Mouse (Mus musculus): ENCODE results near the gene Ifnl3.
"Not testable (repeated sequence)": the region's sequence is repeated elsewhere in the genome, so short reads cannot be mapped to it uniquely, and the experiment has no call there.

Gene Ifnl3

DNA sequence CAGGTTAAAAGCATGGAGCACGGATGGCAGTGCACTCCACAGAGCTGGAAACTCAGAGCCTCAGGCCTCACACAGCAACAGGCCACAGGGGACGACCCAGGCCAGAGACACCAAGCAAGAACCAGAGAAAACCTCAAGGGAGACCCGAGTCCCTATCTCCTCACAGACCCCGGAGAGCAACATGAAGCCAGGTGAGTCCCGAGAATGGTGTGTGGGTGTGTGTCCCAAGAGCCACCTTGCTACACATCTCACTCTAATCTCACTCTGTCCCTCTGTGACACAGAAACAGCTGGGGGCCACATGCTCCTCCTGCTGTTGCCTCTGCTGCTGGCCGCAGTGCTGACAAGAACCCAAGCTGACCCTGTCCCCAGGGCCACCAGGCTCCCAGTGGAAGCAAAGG lies at the start of gene Ifnl3:
Gene Ifnl3, plus strand, starts transcription at position 301 of the 400 bp plus-strand sequence.
- not testable (repeated sequence) for DNase-seq (ENCODE audit: low read depth, low spot score)

DNA sequence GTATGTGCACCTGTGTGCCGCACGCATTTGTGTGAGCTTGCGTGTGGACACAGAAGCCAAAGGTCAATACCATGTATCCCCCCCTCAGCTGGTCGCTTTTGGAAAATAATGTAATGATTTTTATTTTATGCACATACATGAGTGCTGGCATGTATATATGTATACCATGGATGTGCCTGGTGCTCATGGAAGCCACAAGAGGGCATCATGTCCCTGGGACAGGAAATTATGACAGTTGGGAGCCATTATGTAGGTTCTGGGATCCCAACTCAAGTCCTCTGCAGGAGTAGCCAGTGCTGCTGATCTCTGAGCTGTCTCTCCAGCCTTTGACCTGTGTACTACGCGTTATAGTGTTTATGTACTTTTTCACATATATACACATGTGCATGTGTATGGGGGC lies 46.4 kb upstream of the Ifnl3 start:
- no peak for DNase-seq (ENCODE audit: low read depth, low spot score)

DNA sequence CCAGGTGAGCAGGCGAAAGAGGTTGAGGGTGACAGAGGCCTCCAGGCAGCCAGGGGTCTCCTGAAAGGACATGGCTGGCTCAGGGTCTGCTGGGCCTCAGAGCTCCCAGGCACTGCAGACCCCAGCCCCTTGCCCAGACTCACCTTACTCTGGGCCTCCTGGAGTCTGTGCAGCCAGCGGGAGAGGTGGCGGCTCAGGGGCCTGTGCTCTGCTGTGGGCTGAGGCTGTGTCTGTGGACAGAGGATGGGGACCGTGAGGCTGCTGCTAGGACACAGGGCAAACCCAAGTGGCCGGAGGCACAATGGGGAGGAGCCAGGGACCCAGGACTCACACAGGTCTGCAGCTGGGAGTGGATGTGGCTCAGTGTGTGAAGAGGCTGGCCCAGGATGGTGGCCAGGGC lies 45.3 kb upstream of the Ifnl3 start:
- DNase-seq (ENCODE audit: low read depth, low spot score), result no peak

DNA sequence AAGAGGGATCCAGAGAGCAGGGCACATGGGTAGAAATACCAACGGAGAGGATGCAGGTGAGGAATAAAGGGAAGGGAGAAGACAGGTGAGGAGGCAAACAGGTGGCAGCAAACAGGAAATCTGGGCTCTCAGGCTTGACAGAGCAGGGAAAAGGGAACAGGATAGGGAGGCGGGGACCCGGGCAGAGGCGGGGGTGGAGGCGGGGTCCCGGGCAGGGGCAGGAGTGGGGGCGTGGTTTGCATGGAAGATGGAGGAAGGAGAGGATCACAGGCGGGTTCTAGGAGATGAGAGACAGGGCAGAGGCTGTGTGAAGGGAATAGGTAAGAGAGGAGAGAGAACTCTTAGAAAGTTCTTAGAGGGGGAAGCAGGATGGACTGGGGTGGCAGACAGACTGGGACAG lies 43.8 kb upstream of the Ifnl3 start:
- no peak for DNase-seq (ENCODE audit: low read depth, low spot score)

DNA sequence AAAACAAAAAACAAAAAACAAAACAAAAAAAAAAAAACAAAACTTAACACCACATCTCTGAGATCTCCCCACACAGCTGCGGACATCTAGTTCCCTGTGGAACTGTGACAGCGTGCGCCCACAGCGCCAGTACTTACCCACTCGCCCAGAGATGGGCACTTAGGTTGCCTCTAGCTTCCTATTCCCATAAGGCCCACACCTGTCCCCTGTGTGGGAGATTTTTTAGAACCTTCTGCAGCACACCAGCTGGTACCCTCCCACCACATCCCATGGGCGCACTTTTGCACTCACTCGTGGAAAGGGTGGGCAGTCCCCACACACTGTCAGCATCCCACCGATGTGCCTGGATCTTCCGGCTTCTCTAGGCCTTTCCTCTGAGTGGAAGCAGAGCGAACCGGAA lies 39.8 kb upstream of the Ifnl3 start:
- no peak for DNase-seq (ENCODE audit: low read depth, low spot score)

DNA sequence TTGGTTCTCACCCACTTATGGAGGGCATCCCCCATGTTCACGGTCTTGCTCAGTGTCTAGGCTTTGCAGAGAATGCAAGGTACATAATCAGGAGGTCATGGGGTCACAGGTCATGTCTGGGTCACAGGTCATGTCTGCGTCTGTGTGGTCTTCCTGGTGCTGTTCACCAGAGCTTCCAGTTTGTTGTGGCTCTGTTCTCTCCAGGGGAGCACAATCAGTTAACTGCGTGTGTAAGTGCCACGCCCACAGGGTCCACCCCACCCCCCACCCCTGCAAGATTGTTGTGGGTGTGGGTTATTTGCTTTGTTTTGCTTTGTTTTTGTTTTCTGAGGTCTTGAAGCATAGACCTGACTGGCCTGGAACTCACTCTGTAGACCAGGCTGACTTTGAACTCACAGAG lies 38.4 kb upstream of the Ifnl3 start:
- DNase-seq (ENCODE audit: low read depth, low spot score), result no peak

DNA sequence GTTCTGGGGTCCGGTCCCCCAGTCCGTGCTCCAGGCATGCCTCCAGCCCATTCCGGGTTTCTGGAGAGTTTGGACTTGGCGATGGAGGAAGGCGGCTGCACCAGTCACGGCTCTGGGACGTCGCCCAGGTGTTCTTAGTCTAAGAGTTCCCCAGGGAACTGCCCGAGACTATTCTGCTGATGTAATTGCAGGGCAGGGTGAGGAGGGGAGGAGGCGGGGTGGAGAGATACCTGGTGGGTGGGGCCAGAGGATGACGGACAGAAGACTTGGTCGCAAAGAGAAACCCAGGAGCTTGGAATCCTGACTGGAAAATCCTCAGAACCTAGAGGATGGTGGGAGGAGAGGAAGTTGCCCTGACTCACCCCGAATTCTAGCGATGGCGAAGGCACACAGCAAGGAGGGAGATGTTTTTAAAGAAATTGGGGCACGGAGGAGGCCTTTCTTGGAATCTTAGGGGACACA lies 34.6 kb upstream of the Ifnl3 start:
- DNase-seq (ENCODE audit: low read depth, low spot score), result no peak

DNA sequence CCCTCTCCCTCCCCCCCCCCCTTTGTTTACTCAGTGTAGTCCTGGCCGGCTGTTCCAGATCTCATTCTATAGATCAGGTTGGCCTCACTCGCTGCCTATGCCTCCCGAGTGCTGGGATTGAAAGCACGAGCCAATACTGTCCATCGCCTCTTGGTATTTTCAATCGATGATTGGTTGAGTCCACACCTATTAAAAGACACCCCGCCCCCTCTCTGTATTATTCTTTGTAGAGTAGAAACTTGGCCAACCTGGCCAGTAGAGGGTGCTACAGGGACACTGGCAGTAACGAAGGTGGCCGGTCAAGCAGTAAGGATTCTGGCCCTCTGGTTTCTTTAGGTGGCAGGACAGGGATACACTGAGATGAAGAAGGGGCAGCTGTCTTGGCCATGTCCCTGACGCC lies 32.2 kb upstream of the Ifnl3 start:
- DNase-seq (ENCODE audit: low read depth, low spot score), result peak; percentile 61

DNA sequence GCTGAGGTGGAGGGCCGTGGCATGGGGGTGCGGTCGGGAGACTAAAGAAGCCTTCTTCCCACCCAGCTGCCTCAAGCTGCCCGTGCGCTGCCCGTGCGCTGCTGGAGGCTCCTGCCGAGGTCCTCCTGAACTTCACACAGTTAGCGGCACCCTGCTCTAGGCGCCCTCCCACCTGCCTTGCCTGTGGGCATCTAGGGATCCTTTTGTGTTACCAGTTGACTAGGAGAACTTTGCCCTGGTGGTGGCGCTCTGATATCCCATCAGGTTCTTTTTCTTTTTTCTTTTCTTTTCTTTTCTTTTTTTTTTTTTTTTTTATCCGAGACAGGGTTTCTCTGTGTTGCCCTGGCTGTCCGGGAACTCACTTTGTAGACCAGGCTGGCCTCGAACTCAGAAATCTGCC lies 31.7 kb upstream of the Ifnl3 start:
- DNase-seq (ENCODE audit: low read depth, low spot score), result no peak

DNA sequence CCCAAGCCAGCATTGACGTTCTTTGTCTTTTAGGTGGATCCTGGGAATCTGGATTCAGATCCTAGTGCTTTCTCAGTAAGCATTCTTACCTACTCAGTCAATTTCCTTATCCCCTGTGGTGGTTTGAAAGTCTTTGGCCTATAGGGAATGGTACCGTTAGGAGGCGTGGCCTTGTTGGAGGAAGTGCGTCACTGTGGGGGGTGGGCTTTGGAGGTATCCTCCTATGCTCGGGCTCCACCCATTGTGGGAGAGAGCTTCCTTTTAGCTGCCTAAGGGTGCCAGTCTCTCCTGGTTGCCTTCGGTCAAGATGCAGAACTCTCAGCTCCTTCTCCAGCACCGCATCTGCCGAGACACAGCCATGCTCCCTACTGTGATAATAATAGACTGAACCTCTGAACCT lies 30.3 kb upstream of the Ifnl3 start:
- no peak for DNase-seq (ENCODE audit: low read depth, low spot score)

DNA sequence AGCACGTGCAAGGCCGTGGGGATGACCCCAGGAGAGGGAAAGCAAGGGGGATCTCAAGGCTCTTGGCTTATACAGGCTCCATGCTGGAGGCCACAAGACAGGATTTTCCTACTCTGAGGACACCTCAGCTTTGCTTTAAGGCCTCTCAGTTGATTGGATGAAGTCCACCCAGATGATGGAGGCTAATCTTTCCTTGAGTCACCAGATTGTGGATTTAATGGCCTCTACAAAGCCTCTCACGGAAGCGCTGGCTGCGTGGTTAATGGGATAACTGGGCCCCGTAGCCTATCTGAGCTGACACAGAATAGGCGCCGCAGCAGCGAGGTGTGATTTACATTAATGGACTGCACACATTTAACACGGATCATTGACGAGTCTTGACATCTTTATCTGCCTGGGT lies 27.2 kb upstream of the Ifnl3 start:
- DNase-seq (ENCODE audit: low read depth, low spot score), result no peak

DNA sequence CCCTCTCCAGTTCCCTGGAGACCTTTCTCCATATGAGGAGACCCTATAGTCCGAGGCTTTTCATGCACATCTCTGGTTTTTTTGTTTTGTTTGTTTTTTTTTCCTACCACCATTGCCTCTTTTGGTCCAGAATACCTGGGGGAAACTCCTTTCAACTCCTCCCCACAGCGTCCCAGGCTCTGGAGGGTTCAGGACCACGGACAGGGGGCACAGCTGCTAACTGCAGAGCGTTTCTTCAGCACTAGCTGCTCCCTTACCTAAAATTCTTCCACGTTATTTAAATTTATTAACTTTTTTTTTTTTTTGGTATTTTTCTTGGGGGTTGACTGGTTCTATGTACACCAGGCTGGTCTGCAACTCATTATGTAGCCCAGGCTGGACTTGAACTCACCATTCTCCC lies 17.1 kb upstream of the Ifnl3 start:
- DNase-seq (ENCODE audit: low read depth, low spot score), result no peak

DNA sequence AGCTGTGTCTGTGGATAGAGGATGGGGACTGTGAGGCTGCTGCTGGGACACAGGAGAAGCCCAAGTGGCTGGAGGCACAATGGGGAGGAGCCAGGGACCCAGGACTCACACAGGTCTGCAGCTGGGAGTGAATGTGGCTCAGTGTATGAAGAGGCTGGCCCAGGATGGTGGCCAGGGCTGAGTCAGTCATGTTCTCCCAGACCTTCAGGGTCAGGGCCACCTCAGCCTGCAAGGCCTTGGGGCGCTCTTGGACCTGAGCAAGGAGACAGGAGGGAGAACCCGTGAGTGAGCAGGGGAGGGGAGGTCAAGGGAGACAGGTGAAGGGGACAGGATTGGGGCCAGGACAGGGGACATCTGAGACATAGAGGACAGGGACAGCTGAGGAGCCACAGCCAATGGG lies 13.5 kb upstream of the Ifnl3 start:
- DNase-seq (ENCODE audit: low read depth, low spot score), result not testable (repeated sequence)

DNA sequence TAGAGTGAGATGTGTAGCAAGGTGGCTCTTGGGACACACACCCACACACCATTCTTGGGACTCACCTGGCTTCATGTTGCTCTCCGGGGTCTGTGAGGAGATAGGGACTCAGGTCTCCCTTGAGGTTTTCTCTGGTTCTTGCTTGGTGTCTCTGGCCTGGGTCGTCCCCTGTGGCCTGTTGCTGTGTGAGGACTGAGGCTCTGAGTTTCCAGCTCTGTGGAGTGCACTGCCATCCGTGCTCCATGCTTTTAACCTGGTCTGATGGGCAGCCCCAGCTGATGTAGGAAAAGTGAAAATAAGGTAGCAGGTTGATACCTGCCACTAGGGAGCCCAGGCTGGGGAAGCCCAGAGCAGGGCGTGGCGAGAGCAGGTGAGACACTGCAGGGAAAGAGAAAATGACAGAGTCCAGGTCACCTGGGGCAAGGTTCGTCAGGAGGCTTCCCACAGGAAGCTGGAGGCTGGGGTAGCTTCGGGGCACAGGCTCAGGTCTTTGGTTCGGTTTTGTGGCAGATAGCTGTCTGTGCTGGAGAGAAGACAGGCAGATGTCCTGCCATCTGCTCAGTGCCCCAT lies 12.1 kb upstream of the Ifnl3 start, which contains the start of gene Ifnl2:
Gene Ifnl2, minus strand, starts transcription at position 51 of the 570 bp plus-strand sequence.
- DNase-seq (ENCODE audit: low read depth, low spot score), result not testable (repeated sequence)

DNA sequence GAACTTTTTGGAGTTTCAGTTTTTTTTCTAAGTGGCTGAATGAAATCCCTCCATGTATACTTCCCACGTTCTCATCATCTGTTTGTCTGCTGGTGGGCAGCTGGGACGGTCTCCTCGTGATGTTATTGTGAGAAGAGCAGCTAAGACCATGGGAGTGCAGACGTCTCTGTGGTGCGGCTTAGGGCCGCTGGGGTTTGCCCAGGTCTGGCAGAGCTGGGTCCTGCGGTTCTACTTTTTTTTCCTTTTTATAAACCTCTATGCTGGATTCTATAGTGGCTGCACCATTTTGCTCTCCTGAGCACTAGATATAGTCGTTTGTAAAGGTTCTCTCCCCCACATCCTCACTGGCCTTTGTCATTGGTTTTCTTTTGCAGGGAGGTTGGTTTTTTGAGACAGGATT lies 11.2 kb upstream of the Ifnl3 start:
- no peak for DNase-seq (ENCODE audit: low read depth, low spot score)

DNA sequence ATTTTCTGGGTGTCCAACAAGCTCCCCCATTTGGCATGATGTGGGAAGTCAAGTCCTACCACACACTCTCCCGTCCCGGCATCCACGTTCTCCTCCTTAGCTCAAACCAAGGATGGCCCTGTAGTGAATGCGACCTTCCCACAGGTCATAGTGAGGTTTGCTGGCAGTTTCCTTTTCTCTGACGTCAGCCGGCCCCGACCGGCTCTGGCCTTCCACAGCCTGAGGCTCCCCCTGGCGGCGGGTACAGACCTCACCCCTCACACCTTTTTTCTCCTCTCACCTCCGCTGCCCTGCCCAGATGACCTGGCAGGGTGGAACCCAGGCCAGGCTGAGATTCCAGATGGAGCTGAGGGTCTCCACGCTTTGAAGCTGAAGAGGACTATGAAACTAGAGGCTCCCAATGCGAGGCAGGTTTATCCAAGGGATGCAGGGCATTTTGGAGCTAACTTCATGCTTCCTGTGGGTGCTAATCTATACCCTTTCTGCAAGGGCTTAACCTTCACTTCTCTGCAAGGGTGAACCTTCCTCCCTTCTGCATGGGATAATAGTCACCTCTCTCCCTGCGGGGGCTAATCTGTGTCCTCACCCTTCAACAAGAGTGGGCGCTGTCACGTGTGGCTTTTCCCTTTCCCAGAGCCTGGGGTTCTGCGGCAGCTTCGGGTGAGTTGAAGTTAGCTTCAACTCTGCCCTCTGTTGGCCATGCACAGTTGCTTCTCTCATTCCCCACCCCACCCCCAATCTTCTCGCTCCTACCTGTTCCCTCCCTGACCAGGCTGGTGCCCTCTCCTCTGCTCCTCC lies 5.5 kb downstream of the Ifnl3 start:
- peak; percentile 87 for DNase-seq (ENCODE audit: low read depth, low spot score)

DNA sequence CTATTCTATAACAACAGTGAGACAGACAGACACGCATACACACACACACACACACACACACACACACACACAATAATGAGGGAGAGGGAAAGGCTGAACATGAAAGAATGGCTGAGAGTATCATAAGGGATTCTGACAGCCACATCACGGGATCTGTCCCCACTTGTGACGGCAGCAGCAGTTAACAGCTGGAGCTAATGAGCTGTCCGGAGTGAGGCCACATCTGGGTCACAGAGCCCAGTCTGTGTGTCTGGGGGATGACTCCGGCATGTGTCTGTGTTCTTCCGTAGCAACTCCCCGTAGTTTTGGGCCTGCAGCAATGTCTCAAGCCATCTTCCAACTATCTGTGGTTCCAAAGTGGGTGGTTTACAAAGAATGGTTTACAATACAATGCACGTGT lies 9.4 kb downstream of the Ifnl3 start:
- no peak for DNase-seq (ENCODE audit: low read depth, low spot score)

DNA sequence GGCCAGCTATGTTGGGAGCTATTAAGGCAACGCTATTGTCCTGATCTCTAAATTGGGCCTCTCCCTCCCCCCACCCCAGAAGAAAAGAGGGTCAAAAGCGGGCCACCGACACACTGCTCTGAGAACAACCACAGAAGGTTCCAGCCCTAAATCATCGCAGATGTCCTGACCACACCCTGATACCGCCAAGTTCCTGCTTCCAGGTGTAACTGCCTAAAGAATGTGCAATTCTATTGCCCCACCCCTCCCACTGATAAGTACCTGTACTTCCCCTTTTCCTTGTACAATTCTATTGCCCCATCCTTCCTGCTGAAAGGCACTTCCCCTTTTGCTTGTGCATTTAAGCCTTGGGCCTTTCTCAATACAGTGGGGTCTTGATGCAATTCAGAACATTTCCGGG lies 16.2 kb downstream of the Ifnl3 start:
- not testable (repeated sequence) for DNase-seq (ENCODE audit: low read depth, low spot score)

DNA sequence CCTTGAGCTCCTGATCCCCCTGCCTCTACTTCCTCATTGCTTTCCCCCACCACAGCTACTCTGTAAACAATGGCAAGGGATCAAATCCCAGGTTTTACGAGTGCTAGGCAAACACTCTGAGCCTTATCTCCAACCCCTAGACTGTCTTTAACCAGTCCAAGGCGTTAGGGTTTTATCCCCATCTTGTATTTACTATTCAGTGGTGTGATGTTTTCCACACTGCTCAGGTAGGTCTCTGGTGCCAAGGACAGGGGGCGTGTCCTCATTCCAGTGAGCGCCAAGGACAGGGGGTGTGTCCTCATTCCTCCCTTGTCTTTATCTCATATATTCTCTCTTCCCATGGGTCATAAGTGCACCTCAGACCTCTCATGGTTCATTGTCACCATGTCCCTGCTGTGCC lies 17.9 kb downstream of the Ifnl3 start, which contains the start of gene Sycn:
Gene Sycn, plus strand, starts transcription at position 360 of the 400 bp plus-strand sequence.
- DNase-seq (ENCODE audit: low read depth, low spot score), result no peak

DNA sequence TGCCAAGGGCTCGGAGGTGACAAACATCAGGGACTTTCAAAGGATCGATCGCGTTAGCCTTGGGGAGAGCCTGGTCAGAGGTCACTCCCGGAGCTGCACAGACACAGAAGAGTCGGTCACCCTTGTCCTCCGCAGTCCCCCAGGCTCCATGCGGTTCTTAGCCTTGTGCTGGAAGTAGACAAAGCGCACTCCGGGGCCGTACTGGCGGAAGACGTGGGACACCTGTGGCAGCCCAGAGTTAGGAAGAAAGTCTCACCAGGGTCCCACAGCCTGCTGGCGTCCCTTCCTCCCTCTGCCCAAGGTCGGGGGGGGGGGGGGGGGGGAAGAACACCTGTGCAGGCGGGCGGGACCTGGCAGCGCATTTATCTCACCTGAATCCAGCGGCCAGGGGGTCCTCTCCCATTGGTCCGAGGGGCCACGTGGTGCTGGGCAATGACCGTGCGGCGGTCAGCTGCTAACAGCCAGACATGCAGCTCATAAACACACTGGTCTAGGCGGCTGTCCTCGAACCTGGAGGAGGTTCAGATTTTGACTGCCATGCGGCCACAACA lies 21.5 kb downstream of the Ifnl3 start:
- no peak for DNase-seq (ENCODE audit: low read depth, low spot score)

DNA sequence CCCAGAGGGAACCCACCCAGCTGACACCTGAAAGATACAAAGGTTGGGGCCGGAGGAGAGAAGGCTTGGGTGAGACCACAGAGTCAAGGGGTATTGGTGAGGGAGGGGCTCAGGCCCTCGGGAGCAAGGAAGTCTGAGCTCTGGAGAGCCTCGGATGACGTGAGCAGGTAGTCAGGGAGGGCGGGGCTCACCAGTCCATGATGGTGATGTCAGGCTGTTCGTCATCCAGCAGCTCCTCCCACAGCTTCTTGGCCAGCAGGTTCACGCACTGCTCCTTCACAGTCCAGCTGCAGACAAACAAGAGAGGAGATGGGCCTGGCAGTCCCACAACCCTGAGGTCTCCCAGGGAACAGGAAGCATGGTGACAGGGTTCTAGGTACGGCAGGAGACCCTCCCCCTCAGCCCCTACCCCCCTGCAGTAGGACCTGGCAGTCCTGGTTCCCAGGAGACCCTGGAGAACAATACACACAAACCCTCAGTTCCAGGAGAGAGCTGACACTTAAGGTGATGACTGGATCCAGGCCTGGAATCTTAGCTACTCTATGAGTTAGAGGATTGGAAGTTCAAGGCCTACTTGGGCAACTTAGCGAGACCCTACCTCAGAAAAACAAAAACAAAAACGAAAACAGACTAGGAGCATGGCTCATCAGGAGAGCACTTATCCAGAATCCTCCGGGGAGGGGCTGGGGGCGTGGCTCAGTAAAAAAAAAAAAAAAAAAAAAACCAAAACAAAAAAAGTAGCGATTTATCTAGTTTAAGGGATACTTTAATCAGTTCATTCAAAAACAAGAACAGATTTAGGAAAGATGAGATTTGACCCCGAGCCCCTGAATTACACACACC lies 22.6 kb downstream of the Ifnl3 start:
- no peak for DNase-seq (ENCODE audit: low read depth, low spot score)

DNA sequence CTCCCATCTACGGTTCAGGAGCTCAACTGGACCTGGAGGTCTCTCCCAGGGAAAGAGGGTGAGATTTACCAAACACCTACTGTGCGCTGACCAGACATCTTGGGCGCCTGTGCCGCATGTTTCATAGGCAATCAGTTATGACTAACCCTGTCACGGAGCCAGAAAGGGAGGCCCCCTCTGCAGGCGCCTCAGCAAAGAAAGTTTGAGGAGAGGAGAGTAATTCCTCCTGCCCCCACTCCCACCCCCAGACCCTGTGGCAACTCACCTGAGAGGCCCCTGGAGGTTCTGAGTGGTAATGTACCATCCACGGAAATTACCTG lies 23.2 kb downstream of the Ifnl3 start:
- DNase-seq (ENCODE audit: low read depth, low spot score), result no peak
